Mouse (Mus musculus): ENCODE data around the gene St7.

Gene St7

GRCm38 (mm10) chr6:17763963-17764659 lies 71.4 kb downstream of the St7 start:
- no peak for DNase-seq (ENCODE audit: low spot score in 2 of 2)

- DNase-seq (ENCODE audit: low spot score in 2 of 2): no peak
Observed at GRCm38 (mm10) chr6:17764660-17764998, 71.9 kb downstream of the St7 start.

GRCm38 (mm10) chr6:17769972-17770644 lies 77.4 kb downstream of the St7 start:
- no peak for DNase-seq (ENCODE audit: low spot score in 2 of 2)

GRCm38 (mm10) chr6:17770645-17771345 lies 78.1 kb downstream of the St7 start:
- DNase-seq (ENCODE audit: low spot score in 2 of 2): no peak

GRCm38 (mm10) chr6:17771456-17771855 lies 78.7 kb downstream of the St7 start:
- DNase-seq (ENCODE audit: low spot score in 2 of 2): no peak

- no peak for DNase-seq (ENCODE audit: low spot score in 2 of 2)
Observed at GRCm38 (mm10) chr6:17772514-17772913, 79.8 kb downstream of the St7 start.

GRCm38 (mm10) chr6:17776041-17776440 lies 83.3 kb downstream of the St7 start:
- peak in 1 of 2 experiments; percentile 7 for DNase-seq (ENCODE audit: low spot score in 2 of 2)

- DNase-seq (ENCODE audit: low spot score in 2 of 2): no peak
Observed at GRCm38 (mm10) chr6:17777018-17777799, 84.5 kb downstream of the St7 start.

GRCm38 (mm10) chr6:17778648-17779202 lies 86.0 kb downstream of the St7 start:
- DNase-seq (ENCODE audit: low spot score in 2 of 2): no peak

- DNase-seq (ENCODE audit: low spot score in 2 of 2): no peak
Observed at GRCm38 (mm10) chr6:17783511-17783910, 90.8 kb downstream of the St7 start.

- no peak for DNase-seq (ENCODE audit: low spot score in 2 of 2)
Observed at GRCm38 (mm10) chr6:17784523-17784922, 91.8 kb downstream of the St7 start.

- DNase-seq (ENCODE audit: low spot score in 2 of 2): no peak
Observed at GRCm38 (mm10) chr6:17785248-17785647, 92.5 kb downstream of the St7 start.

GRCm38 (mm10) chr6:17787810-17788209 lies 95.1 kb downstream of the St7 start:
- DNase-seq (ENCODE audit: low spot score in 2 of 2): no peak

- DNase-seq (ENCODE audit: low spot score in 2 of 2): no peak
Observed at GRCm38 (mm10) chr6:17790251-17790650, 97.5 kb downstream of the St7 start.

GRCm38 (mm10) chr6:17793471-17793870 lies 100.7 kb downstream of the St7 start:
- no peak for DNase-seq (ENCODE audit: low spot score in 2 of 2)

GRCm38 (mm10) chr6:17797271-17797713 lies 104.6 kb downstream of the St7 start:
- DNase-seq (ENCODE audit: low spot score in 2 of 2): no peak

GRCm38 (mm10) chr6:17800694-17801093 lies 108.0 kb downstream of the St7 start:
- no peak for DNase-seq (ENCODE audit: low spot score in 2 of 2)

GRCm38 (mm10) chr6:17804468-17804867 lies 111.7 kb downstream of the St7 start:
- DNase-seq (ENCODE audit: low spot score in 2 of 2): no peak

- DNase-seq (ENCODE audit: low spot score in 2 of 2): no peak
Observed at GRCm38 (mm10) chr6:17806569-17806968, 113.8 kb downstream of the St7 start.

GRCm38 (mm10) chr6:17811063-17811462 lies 118.3 kb downstream of the St7 start:
- DNase-seq (ENCODE audit: low spot score in 2 of 2): no peak

- no peak for DNase-seq (ENCODE audit: low spot score in 2 of 2)
Observed at GRCm38 (mm10) chr6:17811531-17811930, 118.8 kb downstream of the St7 start.

All from urinary bladder, adult 18-20 months (tissue).